Mouse (Mus musculus) intestine, embryonic 14.5 days (tissue): ENCODE results near the gene Naa30. TPM values are rescaled to one million over a fixed set of nuclear protein-coding genes. Genes with fewer than 3 reads are reported as not detected.
A peak's percentile ranks its signal among the peaks of the same experiment; 100 is the strongest.

Experiments used
- ATAC-seq: fragments of 200-750 bp; cut with Nextera tagmentation; replicated peaks from 2 replicates; pipeline ENCODE4 v1.8.0; 2017; ENCODE audit warnings: low read depth, moderate number of reproducible peaks, moderate TSS enrichment, moderate library complexity; ENCODE audit not compliant: low FRiP score, low TSS enrichment
- DNase-seq: peaks from one replicate; pipeline ENCODE4 v3.0.0-alpha.2; 2018; ENCODE audit warnings: low spot score
- H3K27ac ChIP-seq: fragments of 300-500 bp; sonication (generic); 2 replicates; pipeline ENCODE4 v1.5.1; 2014; ENCODE audit warnings: low read depth, mild to moderate bottlenecking, control low read depth
- H3K27me3 ChIP-seq: fragments of 300-500 bp; sonication (generic); replicated peaks from 2 replicates; pipeline ENCODE4 v1.6.1; 2014; ENCODE audit warnings: low read length, control low read depth; ENCODE audit not compliant: control insufficient read depth, insufficient read depth
- H3K36me3 ChIP-seq: fragments of 300-500 bp; sonication (generic); 2 replicates; pipeline ENCODE4 v1.6.1; 2014; ENCODE audit warnings: low read length, control low read depth; ENCODE audit not compliant: control insufficient read depth, insufficient read depth
- H3K4me1 ChIP-seq: fragments of 300-500 bp; sonication (generic); replicated peaks from 2 replicates; pipeline ENCODE4 v1.6.1; 2014; ENCODE audit warnings: low read length, control low read depth, mixed read lengths; ENCODE audit not compliant: control insufficient read depth, insufficient read depth
- H3K4me2 ChIP-seq: fragments of 300-500 bp; sonication (generic); 2 replicates; pipeline ENCODE4 v1.6.1; 2014; ENCODE audit warnings: low read length
- H3K4me3 ChIP-seq: fragments of 300-500 bp; sonication (generic); 2 replicates; pipeline ENCODE4 v1.5.1; 2014; ENCODE audit warnings: low read depth, low read length, control low read depth, mixed read lengths
- H3K9ac ChIP-seq: fragments of 300-500 bp; sonication (generic); 2 replicates; pipeline ENCODE4 v1.6.1; 2014; ENCODE audit warnings: mild to moderate bottlenecking, low read length
- H3K9me3 ChIP-seq: fragments of 300-500 bp; sonication (generic); 2 replicates; pipeline ENCODE4 v1.6.1; 2016; ENCODE audit warnings: low read length, control low read depth; ENCODE audit not compliant: control insufficient read depth
- WGBS: fragments of 180-500 bp; shearing (Covaris S2); extraction: QIAGEN DNeasy Blood & Tissue Kit; methylation state at CpG from one replicate; pipeline ENCODE4 v1.1.7; 2014; 5-methylcytosine and 5-hydroxymethylcytosine counted together
- polyA plus RNA-seq: library from polyadenylated mRNA; unstranded; fragments of >200 nt; fragmentation: Nextera tagmentation; extraction: Ambion mirVana; gene quantifications from 2 replicates; pipeline ENCODE4 v1.2.1, GENCODE M21; 2014

Naa30 gene
- 11.5 and 13.2 TPM in 2 replicates for polyA plus RNA-seq

DNA sequence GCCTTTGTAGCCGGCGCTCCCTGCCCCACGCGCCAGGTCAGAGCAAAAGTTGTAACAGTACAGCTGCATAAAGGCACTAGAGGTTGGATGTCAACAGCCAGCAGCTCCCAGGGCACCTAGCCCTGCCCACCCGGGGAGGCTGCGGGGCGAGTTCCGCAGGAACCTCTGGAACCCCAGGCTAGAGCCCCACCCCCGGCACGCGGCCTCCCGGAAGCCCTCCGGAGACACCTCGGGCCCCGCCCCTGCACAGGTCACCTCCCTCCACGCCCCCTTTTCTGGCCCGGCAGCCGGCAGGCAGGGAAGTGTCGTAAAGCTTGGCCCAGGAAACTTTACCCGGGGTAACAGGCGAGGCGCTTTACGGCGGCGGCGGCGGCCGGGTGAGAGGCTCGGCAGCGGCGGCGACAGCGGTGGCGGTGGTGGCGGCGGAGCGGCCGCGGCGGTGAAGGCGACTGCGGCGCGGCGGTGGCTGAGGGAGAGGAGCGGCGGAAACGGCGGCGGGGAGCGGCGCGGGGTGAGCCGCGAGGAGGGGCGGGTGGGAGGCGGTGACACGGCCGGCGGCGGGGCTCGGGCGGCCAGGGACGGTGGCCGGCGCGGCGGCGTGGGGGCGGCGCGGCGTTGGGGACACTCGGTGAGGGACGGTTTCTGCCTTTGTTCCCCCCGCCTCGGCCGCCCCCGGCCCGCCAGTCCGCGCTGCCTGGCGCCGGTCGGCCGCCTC lies at the start of gene Naa30:
Gene Naa30 (plus strand): TSS at position 360 of the 715 bp plus-strand sequence.
- H3K9me3 ChIP-seq = no peaks in the 10 kb centered on the region
- peak within 1 kb of the TSS; percentile 94 for H3K4me2 ChIP-seq
- DNase-seq (peak; percentile 94), ATAC-seq (peak; percentile 94)
- H3K9ac ChIP-seq = peak within 1 kb of the TSS; percentile 83
- peak within 1 kb of the TSS; percentile 74 for H3K27ac ChIP-seq
- peaks cover 18% of the 10 kb centered on the region; the same call in 1 of the 2 replicates for H3K36me3 ChIP-seq
- peaks cover 17% of the 10 kb centered on the region for H3K4me1 ChIP-seq
- peak within 1 kb of the TSS; percentile 79 for H3K4me3 ChIP-seq
- WGBS = under 1% methylated on average over 63 of the region's 86 CpGs
- H3K27me3 ChIP-seq = no peaks in the 10 kb centered on the region

DNA sequence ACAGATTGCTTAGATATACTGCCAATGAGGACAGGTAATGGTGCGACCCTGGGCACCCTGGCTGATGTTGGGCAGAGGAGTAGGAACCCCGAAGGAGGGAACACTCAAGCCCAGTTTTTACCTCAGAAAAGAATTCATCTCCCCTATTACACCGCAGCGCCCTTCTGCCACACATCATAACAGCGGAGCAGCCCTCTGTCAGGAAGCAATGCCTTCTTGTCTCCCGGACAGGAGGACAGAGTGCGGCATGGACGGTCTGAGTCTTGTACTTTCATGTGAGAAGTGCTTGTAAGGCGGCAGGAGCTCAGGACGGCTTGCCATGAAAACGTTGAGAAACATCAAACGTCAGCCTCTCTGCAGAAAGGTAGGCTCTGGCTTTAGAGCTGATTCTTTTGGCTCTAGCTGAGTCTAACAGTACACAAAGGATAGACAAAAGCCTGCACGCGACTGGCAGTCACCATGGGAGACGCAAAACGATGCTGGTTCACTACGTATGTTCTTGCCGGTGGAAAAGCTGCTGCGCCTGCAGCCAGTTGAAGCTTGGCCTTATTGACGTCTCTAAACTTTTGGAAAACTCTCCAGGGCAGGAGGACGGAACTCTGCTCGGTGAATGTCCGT lies 44.8 kb upstream of the Naa30 start:
- Histone ChIP-seq H3K4me2 (no peak overlapping the region), H3K4me1 (no peaks in the 10 kb centered on the region), H3K36me3 (no peaks in the 10 kb centered on the region), H3K9ac (no peak overlapping the region), H3K9me3 (no peaks in the 10 kb centered on the region), H3K27me3 (no peaks in the 10 kb centered on the region), H3K27ac (no peak overlapping the region), H3K4me3 (no peak overlapping the region)
- DNase-seq (no peak), ATAC-seq (no peak)
- WGBS = 77% methylated on average over 23 of the region's 23 CpGs

DNA sequence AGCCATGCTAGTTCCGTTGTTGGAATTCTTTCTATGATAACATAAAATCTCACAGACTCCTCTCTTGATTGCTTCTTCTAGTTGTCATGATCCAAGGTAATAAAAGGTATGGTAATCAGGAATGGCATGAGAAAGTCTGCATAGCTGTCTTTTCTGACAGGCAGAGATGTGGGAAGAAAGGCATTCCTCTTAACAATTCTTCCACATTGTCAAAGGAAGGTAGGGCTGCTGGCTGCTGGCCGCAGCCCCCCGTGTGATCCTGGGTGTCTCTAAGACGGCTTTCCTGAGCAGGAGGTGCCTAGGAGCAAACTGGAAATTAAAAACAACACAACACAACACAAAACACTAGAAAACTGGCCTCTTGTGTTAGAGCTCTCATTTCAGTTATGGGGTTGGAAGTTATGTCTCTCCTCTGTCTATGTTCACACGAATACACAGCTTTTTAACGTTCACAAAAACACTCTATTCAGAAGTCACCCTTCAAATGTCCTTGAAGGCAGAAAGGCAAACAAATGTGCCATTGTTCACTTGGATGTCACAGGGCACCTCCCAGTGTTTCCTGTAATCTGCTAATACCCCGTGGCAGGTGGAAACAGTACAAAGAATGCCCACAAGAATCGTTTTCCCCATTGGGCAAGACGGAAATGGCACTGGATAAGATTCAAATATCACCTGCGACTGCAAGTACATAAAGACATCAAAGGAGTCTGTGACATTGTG lies 43.3 kb upstream of the Naa30 start:
- no peak for DNase-seq
- H3K27me3 ChIP-seq = no peaks in the 10 kb centered on the region
- no peak overlapping the region for H3K27ac ChIP-seq
- H3K4me3 ChIP-seq = no peak overlapping the region
- no peaks in the 10 kb centered on the region for H3K36me3 ChIP-seq
- H3K4me2 ChIP-seq = no peak overlapping the region
- H3K4me1 ChIP-seq = no peaks in the 10 kb centered on the region
- no peak for ATAC-seq
- no peaks in the 10 kb centered on the region for H3K9me3 ChIP-seq
- H3K9ac ChIP-seq = no peak overlapping the region
- 69% methylated on average over 10 of the region's 10 CpGs for WGBS

DNA sequence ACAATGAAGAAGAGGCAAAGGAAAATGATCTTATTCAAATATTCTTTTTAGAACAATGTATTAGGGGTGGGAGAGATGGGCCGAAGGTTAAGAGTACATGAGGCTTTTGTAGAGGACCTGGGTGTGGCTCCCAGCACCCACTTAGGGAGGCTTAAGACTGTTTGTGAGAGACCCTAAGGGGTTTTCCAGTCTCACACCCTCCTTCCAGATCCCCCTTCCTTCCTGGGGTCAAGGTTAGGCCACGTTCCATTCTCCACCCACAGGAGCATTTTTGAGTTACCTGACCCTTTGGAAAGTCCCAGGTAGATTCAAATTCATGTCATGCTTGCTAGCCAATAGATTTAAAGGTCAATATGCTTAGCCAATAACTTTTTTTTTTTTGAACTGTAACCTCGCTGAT lies 39.6 kb upstream of the Naa30 start:
- H3K27ac ChIP-seq = no peak overlapping the region
- no peaks in the 10 kb centered on the region for H3K27me3 ChIP-seq
- H3K4me1 ChIP-seq = no peaks in the 10 kb centered on the region
- H3K9ac ChIP-seq = no peak overlapping the region
- no peaks in the 10 kb centered on the region for H3K9me3 ChIP-seq
- WGBS = 87% methylated on average over 3 of the region's 3 CpGs
- no peak for ATAC-seq
- H3K36me3 ChIP-seq = no peaks in the 10 kb centered on the region
- no peak for DNase-seq
- no peak overlapping the region for H3K4me2 ChIP-seq
- no peak overlapping the region for H3K4me3 ChIP-seq

DNA sequence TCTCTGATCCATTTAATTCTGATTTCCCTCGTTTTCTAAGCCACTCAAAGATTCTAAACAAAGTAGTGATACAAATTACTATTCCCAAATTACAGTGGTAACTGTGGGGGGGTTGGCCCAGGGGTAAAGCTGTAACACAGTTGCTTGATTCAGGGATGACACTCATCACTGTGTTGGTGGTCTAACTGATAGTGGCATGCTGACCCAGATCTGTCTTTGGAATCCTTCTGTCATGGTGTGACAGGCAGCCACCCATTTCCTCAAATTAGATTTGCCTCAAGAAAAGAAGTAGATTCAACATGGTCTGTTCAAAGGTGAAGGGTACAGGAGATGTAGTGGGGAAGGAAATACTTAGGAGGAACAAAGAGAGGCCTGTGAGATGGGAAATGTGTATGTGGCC lies 33.9 kb upstream of the Naa30 start:
- H3K9me3 ChIP-seq = no peaks in the 10 kb centered on the region
- no peaks in the 10 kb centered on the region for H3K27me3 ChIP-seq
- H3K9ac ChIP-seq = no peak overlapping the region
- H3K36me3 ChIP-seq = no peaks in the 10 kb centered on the region
- no peak overlapping the region for H3K4me2 ChIP-seq
- ATAC-seq (no peak), DNase-seq (no peak)
- H3K27ac ChIP-seq = no peak overlapping the region
- H3K4me1 ChIP-seq = no peaks in the 10 kb centered on the region
- 54% methylated on average over 1 of the region's 1 CpGs for WGBS
- no peak overlapping the region for H3K4me3 ChIP-seq

DNA sequence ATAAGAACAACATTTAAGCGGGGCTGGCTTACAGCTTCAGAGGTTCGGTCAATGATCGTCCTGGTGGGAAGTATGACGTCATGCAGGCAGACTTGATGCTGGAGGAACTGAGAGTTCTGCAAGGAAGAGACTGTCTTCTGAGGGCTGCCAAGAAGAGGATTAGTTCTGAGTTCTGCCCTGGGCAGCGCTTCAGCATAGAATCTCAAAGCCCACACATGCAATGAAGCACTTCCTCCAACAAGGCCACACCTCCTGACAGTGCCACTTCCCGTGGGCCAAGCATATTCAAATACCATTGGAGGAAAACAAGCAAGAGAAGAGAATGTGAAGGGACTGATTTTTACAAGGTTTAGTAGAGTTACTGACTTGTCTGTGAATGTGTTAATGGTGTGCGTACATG lies 31.3 kb upstream of the Naa30 start:
- H3K4me2 ChIP-seq = no peak overlapping the region
- ATAC-seq (no peak), DNase-seq (no peak)
- no peaks in the 10 kb centered on the region for H3K9me3 ChIP-seq
- H3K4me3 ChIP-seq = no peak overlapping the region
- no peaks in the 10 kb centered on the region for H3K27me3 ChIP-seq
- no peak overlapping the region for H3K27ac ChIP-seq
- no peak overlapping the region for H3K9ac ChIP-seq
- 93% methylated on average over 7 of the region's 7 CpGs for WGBS
- H3K4me1 ChIP-seq = no peaks in the 10 kb centered on the region
- no peaks in the 10 kb centered on the region for H3K36me3 ChIP-seq

DNA sequence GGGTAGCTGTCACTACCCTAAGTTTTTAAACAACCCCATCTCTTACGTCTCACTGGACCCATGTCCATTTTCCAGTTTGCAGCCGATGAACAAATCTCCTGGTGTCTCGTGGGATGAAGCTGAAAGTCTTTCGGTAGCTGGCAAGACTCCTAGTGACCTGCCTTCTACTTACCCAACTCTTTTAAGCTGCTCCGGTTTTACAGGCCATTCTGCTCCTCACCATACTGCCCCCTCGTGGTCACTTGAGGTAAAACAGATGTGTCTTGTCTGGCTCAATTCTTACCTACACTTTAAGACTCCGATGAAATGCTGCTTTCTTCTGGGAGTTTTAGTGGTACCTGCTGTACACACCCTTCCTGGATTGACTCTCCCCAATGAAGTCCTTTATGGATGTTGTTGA lies 18.2 kb upstream of the Naa30 start:
- WGBS = 45% methylated on average over 7 of the region's 7 CpGs
- H3K27me3 ChIP-seq = no peaks in the 10 kb centered on the region
- no peaks in the 10 kb centered on the region for H3K9me3 ChIP-seq
- no peak overlapping the region for H3K4me3 ChIP-seq
- no peaks in the 10 kb centered on the region for H3K4me1 ChIP-seq
- H3K4me2 ChIP-seq = no peak overlapping the region
- ATAC-seq (no peak), DNase-seq (peak; percentile 86)
- H3K27ac ChIP-seq = no peak overlapping the region
- no peak overlapping the region for H3K9ac ChIP-seq
- H3K36me3 ChIP-seq = no peaks in the 10 kb centered on the region

DNA sequence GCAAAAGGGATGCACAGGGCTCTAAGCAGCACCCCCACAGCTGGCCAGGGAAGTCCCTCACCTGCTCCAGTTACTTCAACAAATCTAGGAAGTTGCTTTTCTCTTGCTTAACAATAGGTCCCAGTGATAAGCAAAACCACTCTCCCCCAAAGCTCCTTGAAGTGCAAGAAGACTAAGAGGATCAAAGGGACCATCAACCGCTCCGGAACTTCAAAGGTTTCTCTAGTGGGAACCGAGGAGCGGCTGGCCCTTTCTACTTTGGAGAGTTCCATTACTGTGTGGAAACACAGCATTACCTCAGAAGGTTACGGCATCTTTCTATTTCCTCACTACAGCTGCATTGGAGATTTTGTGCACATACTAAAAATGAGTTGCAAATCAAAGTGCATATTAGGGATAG lies 16.5 kb upstream of the Naa30 start:
- DNase-seq (no peak), ATAC-seq (no peak)
- Histone ChIP-seq H3K9ac (no peak overlapping the region), H3K27me3 (no peaks in the 10 kb centered on the region), H3K4me1 (no peaks in the 10 kb centered on the region), H3K4me3 (no peak overlapping the region), H3K36me3 (no peaks in the 10 kb centered on the region), H3K9me3 (no peaks in the 10 kb centered on the region), H3K27ac (no peak overlapping the region), H3K4me2 (no peak overlapping the region)
- 28% methylated on average over 5 of the region's 5 CpGs for WGBS
